Mouse (Mus musculus): Measurements from ENCODE around the gene Tle6. TPM values are rescaled to one million over a fixed set of nuclear protein-coding genes. Genes with fewer than 3 reads are reported as not detected.

Tle6 gene
- total and polyA plus RNA-seq, 3 experiments = 16.9 to 31.9 TPM; not detected in 1

DNA sequence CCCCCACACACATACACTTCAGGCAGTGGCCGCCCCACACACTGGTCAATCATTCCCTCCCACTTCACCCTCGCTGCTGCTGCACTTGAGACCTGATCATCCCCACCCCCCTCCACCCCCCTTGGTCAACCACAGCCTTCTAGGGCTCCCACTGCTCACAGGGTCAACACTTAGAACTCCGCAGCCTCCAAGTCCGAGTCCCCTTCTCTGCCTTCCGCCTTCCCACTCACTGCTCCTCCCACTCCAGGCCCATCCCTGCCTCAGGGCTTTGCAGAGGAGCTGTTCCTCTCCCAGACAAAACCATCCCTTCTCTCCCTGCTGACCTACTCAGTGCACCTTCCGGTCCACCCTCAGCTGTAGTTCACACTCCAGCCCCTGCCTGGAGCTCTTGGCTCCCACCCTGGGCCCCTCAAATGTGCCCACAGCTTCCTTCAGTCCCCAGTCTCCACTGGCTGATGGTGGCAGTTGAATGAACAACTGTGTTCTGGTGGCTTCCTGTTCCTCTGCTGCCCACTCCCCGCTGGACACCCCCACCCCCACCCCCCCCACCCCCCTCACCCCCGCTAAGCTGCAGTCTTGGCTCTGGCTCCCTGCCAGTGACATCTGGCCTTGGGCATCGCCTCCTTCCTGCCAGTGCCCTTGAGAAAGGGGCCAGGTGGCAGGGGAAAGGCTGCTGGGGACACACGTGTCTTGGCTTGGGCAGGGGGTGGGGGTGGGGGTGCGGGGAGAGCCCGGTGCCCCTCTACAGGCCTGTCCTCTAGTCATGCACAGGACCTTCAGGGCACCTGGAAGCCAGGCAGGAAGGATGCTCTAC is 3.5 kb downstream of the Tle6 start:
- no peak for DNase-seq (ENCODE audit: low read depth, low spot score)

GRCm38 (mm10) chr10:81596611-81597010 is 4.3 kb downstream of the Tle6 start:
- H3K27me3 ChIP-seq (ENCODE audit: control insufficient read depth in 1 of 2, insufficient read depth in 2 of 2, low read length in 2 of 2) = no peaks in the 10 kb centered on the region
- no peak overlapping the region for H3K27ac ChIP-seq (ENCODE audit: control insufficient read depth, low read depth, low read length)
- H3K79me2 ChIP-seq (ENCODE audit: control insufficient read depth, insufficient read depth, low read length, poor library complexity) = no peaks in the 10 kb centered on the region; the same call in 1 of the 2 replicates
- H3K9me3 ChIP-seq (replicated peaks; ENCODE audit: insufficient read depth, low read length) = no peaks in the 10 kb centered on the region
- peaks cover 0 to 2% of the 10 kb centered on the region in 2 experiments; a peak in 1 of 4 replicates for H3K36me3 ChIP-seq (ENCODE audit: control insufficient read depth in 1 of 2, insufficient read depth in 2 of 2, low read length in 2 of 2)
- peaks cover 5 to 10% of the 10 kb centered on the region in 2 experiments for H3K4me1 ChIP-seq (ENCODE audit: control insufficient read depth in 1 of 2, insufficient read depth in 2 of 2, low read length in 2 of 2)
- no peak for DNase-seq (ENCODE audit: low read depth, low spot score)
- no peak overlapping the region for H3K9ac ChIP-seq (ENCODE audit: control insufficient read depth, low read depth, low read length, poor library complexity, severe bottlenecking)
- TF ChIP-seq SIN3A (IDR thresholded peaks at IDR 0.05; ENCODE audit: low read length) (no peak), GABPA (IDR thresholded peaks at IDR 0.05; ENCODE audit: low read depth, low read length) (no peak), UBTF (IDR thresholded peaks at IDR 0.05; ENCODE audit: borderline replicate concordance, insufficient read depth, low read depth, low read length) (no peak), HCFC1 (IDR thresholded peaks at IDR 0.05; ENCODE audit: low read depth, low read length) (no peak), TCF12 (IDR thresholded peaks at IDR 0.05; ENCODE audit: low read depth, low read length) (no peak), USF1 (IDR thresholded peaks at IDR 0.05; ENCODE audit: low read depth, low read length) (no peak), MYC (IDR thresholded peaks at IDR 0.05; ENCODE audit: low read depth, low read length) (no peak), MAX (IDR thresholded peaks at IDR 0.05; ENCODE audit: low read length) (no peak), MAFK (IDR thresholded peaks at IDR 0.05; ENCODE audit: borderline replicate concordance, low read depth, low read length) (no peak)
- H3K4me3 ChIP-seq (ENCODE audit: control insufficient read depth in 1 of 2, insufficient read depth in 1 of 2, low read depth in 2 of 2, low read length in 2 of 2) = no peak overlapping the region

More for the DNA sequence above, 3.5 kb downstream of the Tle6 start:
- TF ChIP-seq MYC (IDR thresholded peaks at IDR 0.05; ENCODE audit: low read depth, low read length) (no peak), MEF2A (IDR thresholded peaks at IDR 0.05; ENCODE audit: extremely low read depth, insufficient replicate concordance, low read depth, low read length, poor library complexity, severe bottlenecking) (no peak), RCOR1 (IDR thresholded peaks at IDR 0.05; ENCODE audit: low read depth, low read length) (no peak), SIN3A (IDR thresholded peaks at IDR 0.05; ENCODE audit: low read length) (no peak), SMC3 (IDR thresholded peaks at IDR 0.05; ENCODE audit: low read depth, low read length) (no peak), E2F4 (IDR thresholded peaks at IDR 0.05; ENCODE audit: borderline replicate concordance, low read depth, low read length) (no peak), TBP (IDR thresholded peaks at IDR 0.05; ENCODE audit: low read depth, low read length) (no peak), HCFC1 (IDR thresholded peaks at IDR 0.05; ENCODE audit: low read depth, low read length) (no peak), ETS1 (IDR thresholded peaks at IDR 0.05; ENCODE audit: low read depth, low read length) (no peak), ELF1 (IDR thresholded peaks at IDR 0.05; ENCODE audit: low read depth, low read length) (no peak), ZKSCAN1 (IDR thresholded peaks at IDR 0.05; ENCODE audit: low read depth, low read length) (no peak), MAX (IDR thresholded peaks at IDR 0.05; ENCODE audit: low read length) (no peak), TAL1 (IDR thresholded peaks at IDR 0.05; ENCODE audit: low read length) (no peak), MYB (IDR thresholded peaks at IDR 0.05; ENCODE audit: low read depth, low read length) (no peak), ZMIZ1 (IDR thresholded peaks at IDR 0.05; ENCODE audit: low read depth, low read length) (no peak), ZC3H11A (IDR thresholded peaks at IDR 0.05; ENCODE audit: low read depth, low read length) (no peak), USF1 (IDR thresholded peaks at IDR 0.05; ENCODE audit: low read depth, low read length) (no peak), ZNF384 (IDR thresholded peaks at IDR 0.05; ENCODE audit: low read depth, low read length) (no peak)
- peaks cover 0 to 3% of the 10 kb centered on the region in 2 experiments; a peak in 1 of 4 replicates for H3K36me3 ChIP-seq (ENCODE audit: control insufficient read depth in 1 of 2, insufficient read depth in 2 of 2, low read length in 2 of 2)
- H3K4me1 ChIP-seq (ENCODE audit: control insufficient read depth in 1 of 2, insufficient read depth in 2 of 2, low read length in 2 of 2) = peaks cover 5 to 11% of the 10 kb centered on the region in 2 experiments
- H3K4me3 ChIP-seq (ENCODE audit: control insufficient read depth in 1 of 2, insufficient read depth in 1 of 2, low read depth in 2 of 2, low read length in 2 of 2) = no peak overlapping the region
- H3K9ac ChIP-seq (ENCODE audit: control insufficient read depth, low read depth, low read length, poor library complexity, severe bottlenecking) = no peak overlapping the region
- no peak overlapping the region for H3K27ac ChIP-seq (ENCODE audit: control insufficient read depth, low read depth, low read length)
- H3K9me3 ChIP-seq (replicated peaks; ENCODE audit: insufficient read depth, low read length) = no peaks in the 10 kb centered on the region
- no peaks in the 10 kb centered on the region for H3K27me3 ChIP-seq (ENCODE audit: control insufficient read depth in 1 of 2, insufficient read depth in 2 of 2, low read length in 2 of 2)
- no peaks in the 10 kb centered on the region; the same call in 1 of the 2 replicates for H3K79me2 ChIP-seq (ENCODE audit: control insufficient read depth, insufficient read depth, low read length, poor library complexity)
